Mouse (Mus musculus) large intestine, adult 2 months (tissue): ENCODE measurements around the gene Tmem150c. TPM values are rescaled to one million over a fixed set of nuclear protein-coding genes. Genes with fewer than 3 reads are reported as not detected.

Source experiments
- DNase-seq: peaks from one replicate; pipeline ENCODE4 v3.0.0-alpha.2; 2012; ENCODE audit warnings: low read depth, low spot score
- WGBS: fragments of 180-500 bp; shearing (Covaris S2); methylation state at CpG from one replicate; pipeline ENCODE4 v1.1.7; 2018; 5-methylcytosine and 5-hydroxymethylcytosine counted together
- polyA plus RNA-seq: library from polyadenylated mRNA; depleted of rRNA; stranded (reverse); fragments of >200 nt; gene quantifications from 2 replicates; pipeline ENCODE4 v1.2.3, GENCODE M21; 2012; rRNA removed

The Tmem150c gene
- polyA plus RNA-seq, result 0.18 and 0.30 TPM in 2 replicates

GRCm38 (mm10) chr5:100159638-100159973, at the start of gene Tmem150c:
Tmem150c (minus strand) TSS chr5:100159808.
- 23% methylated on average over 6 of the region's 6 CpGs for WGBS

DNA sequence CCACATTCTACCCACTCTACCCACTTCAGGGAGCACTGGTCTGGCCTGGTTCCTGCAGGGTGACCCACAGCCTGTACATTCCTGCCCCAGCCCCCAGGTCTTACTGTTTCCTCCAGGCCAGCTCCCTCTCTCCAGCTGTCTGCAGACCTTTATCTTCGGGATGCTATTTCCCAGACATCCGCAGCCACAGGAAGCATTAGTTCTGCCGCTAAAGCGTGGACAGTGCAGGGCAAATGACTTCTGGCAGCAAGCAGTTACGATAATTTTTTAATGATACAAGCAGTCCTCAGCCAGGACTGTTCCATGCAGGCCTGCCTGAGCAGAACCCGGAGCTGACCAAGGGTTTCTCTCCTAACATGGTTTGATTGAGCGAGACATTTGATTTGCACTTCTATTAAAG, 49.5 kb upstream of the Tmem150c start:
- 77% methylated on average over 7 of the region's 7 CpGs for WGBS
- no peak for DNase-seq

More at GRCm38 (mm10) chr5:100159638-100159973, at the start of gene Tmem150c:
- DNase-seq, result no peak

DNA sequence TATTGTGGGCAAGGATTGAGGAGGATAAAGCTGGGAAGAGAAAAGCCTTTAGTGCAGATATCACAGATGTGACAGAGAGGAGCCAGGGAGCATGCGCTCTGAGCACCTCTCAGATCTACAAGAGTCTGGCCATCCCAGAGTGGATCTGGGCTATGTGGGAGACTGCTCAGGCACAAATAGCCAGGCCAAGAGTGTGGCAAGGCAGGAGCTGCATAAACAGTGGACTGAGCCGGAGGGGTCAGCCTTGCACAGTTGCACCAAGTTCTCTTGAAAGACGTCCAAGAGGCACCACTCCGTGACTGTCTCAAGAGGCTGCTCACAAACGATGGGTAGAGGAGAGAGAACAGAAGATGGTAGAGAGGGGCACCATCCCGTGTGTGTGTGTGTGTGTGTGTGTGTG, 47.1 kb upstream of the Tmem150c start:
- WGBS, result 61% methylated on average over 6 of the region's 6 CpGs
- no peak for DNase-seq

DNA sequence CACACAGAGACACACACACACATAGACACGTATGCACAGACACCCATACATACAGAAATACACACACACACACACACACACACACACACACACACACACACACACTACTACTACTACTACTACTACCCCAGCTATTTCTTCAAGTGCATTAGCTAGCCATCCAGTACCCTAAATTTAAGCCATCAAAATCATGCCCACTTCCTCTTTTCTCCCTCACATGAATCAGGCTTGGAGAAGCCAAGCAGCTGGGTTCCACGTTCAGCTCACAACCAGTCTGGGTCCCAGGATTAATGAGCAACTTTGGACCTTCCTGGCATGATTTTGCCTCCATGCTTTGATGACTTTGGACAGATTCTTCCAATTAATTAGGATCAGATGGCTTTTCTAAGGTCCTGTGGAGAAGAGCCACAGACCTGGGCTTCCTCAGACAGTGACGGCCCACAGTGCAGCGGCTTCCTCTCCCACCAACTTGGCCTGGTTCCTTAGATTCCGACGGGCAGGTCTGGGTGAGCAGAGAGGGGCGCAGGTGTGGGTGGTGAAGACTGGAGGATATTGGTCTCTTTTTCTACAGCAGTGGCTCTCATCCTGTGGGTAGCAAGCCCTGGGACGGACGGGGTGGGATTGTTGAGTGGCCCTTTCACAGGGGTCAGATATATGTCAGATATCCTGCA, 46.0 kb upstream of the Tmem150c start:
- DNase-seq, result no peak
- 85% methylated on average over 9 of the region's 9 CpGs for WGBS

GRCm38 (mm10) chr5:100200805-100201204, 41.2 kb upstream of the Tmem150c start:
- DNase-seq, result no peak

DNA sequence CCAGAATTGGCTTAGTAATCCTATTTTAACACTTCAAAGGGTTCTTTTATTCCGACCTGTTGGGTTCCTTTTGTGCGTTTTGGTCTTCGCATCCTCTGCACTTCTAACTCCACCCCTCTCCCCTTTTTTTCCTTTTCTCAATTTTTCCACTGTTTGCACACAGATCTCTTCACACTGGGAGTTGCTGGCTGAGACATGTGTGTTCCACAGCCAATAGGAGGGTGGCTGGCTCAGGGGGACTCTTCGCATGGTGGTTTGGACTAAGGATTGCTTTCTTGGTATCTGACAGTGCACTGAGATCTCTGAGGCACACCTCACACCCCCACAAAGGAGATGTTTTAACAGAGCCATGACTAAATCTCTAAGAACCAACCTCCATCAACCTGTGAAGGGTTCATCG, 40.7 kb upstream of the Tmem150c start:
- 88% methylated on average over 5 of the region's 5 CpGs for WGBS
- no peak for DNase-seq

More at GRCm38 (mm10) chr5:100200805-100201204, 41.2 kb upstream of the Tmem150c start:
- WGBS, result 65% methylated on average over 5 of the region's 5 CpGs

- no peak for DNase-seq
- 42% methylated on average over 7 of the region's 7 CpGs for WGBS
Measured at GRCm38 (mm10) chr5:100199092-100199853, 39.7 kb upstream of the Tmem150c start.

DNA sequence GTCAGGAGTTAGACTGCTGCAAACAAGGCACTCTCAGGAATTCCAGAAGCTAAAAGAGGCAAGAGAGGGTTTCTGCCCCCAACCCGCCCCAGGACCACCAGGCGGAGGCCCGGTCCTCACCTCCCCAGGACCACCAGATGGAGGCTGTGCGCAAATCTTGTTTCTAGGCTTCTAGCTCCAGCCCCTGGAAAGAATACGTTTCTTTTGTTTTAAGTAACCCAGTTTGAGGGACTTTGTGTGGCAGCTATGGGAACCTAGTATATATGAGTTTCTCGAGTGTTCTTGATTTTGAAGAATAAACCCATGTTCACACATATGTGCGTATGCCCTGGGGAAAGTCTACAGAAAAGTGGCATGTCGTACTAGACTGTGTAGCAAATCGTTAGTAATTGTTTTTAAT, 37.9 kb upstream of the Tmem150c start:
- no peak for DNase-seq
- 83% methylated on average over 9 of the region's 9 CpGs for WGBS

DNA sequence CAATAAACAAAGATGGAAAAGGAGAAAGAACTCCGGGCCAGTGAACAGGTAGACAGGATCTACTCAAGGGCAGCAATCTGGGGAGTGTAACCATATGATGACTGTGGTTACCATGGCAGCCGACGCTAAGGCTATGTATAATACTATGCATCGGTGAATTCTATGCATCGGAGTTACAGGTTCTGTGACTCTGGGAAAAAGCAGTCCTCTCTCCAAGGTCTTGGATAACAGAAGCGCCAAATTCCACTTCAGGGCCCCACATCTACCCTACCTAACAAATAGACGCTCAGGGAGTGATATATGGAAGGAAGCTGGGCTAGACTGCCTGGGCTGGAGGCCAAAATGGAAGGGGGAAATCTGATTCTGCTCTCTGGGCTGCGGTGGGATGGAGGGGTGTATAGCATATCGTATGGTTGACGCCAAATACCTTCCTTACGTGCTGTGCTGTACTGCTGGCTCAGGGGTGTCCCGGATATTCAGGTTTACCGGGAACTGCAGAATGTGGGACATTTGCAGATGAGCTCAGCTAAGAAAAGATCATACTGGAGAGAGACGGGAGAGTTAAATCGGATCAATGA, 37.3 kb upstream of the Tmem150c start:
- WGBS, result 59% methylated on average over 15 of the region's 15 CpGs

DNA sequence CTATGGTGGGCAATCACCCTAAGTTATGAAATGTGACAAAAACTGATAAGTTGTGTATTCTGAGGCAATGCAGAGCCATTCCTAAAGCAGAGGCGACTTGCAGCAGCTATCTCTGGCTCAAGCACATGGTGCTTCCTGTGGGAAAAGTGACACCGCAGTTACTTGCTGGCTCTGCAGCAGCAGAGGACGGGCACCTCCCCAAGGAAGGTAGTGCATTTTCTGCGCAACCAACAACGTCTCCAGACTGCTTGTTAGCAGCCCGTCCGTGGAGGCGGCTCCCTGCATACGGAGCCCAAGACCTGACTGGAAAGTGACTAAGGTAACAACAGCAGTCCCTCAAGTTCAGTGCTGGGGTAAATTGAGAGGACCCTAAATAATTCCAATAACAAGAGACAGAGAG, 36.8 kb upstream of the Tmem150c start:
- DNase-seq, result no peak

More for the DNA sequence above, 37.3 kb upstream of the Tmem150c start:
- DNase-seq, result no peak

DNA sequence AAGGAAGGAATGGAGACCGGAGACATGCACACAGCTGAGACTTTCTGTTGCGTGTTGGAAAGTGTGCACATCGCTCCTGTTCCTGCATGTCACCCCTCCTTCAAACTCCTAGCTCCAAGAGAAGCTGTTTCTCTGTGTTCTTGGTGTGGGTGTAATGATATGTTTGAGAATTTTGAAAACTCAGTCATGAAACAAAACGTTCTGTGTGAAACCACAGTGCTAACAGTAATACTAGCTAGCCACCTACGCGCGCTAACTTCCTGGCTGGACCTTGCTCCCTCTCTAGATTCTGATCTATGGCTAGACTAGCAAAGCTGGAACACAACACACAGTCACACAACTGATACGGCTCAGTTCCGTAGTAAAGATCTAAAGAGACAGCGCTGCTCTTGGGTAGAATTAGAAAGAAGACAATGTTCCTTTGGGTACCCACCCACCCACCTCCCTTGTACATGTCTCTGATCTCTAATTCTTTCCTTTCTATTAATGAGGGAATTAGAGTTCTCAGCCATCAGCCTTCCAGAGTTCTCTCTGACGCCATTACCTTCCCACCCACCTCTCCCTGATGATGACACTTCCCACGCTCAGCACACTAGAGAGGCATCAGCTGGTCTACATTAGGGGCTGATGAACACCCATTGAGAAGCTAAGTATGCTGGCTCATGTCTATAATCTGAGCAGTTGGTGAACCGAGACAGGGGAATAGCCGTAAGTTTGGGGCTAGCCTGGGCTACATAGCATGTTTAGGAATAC, 32.0 kb upstream of the Tmem150c start:
- no peak for DNase-seq
- WGBS, result 86% methylated on average over 14 of the region's 14 CpGs

More for the DNA sequence above, 36.8 kb upstream of the Tmem150c start:
- 63% methylated on average over 9 of the region's 9 CpGs for WGBS

DNA sequence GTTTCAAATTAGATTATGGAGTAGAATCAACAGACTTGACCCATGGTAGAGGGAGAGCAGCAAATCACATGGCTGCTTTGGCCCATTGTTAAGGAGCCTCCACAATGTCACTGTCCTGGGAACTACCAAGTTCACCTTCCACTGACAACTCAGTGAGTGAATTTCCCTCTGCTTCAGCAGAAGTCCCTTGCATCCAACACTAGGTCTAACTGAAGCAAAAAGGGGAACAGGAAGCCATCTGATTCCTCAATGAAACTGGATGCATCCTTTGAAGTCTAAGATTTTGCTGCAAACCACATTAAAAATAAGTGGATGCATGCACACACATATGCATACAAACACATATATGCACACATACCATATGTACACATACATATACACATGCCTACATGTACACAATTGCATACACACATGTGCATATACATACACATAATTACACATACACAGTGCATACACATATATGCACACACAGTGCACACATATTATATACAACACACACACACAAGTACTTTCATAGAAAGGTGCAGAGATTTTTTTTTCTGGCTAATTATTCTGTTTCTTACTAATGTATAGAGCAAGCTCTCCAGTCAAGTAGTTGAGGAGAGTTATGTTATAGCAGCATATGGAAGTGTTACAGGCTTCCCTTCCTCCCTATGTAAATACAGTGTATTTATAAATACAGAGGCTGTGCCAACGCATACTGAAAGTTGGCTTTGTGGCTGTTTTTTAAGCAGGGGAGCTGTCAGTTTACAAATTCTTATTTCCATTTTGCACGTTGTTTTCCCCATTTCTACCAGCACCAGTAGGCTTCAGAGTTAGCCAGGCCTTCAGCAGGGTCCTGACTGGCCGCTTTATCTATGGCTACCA, 27.7 kb upstream of the Tmem150c start:
- WGBS, result 67% methylated on average over 3 of the region's 3 CpGs
- DNase-seq, result no peak

DNA sequence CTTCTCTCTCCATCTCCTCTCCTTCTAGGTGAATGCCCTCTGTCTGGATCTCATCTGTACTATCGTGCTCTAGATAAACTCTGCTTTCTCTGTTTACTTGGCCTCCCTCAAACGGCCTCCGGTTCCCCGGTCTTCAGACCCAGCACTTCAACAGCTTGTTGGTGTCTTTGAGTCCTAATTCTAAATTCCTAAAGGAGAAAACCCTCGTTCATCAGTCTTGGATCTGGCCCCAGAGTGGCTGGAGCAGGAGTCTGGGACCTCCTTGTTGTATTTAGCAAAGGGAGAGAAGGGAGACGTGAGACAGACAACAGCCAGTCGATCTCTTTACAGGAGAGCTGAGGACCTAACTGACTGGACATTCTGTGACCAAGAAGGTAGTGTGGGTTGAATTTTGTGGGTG, 27.0 kb upstream of the Tmem150c start:
- WGBS, result 37% methylated on average over 7 of the region's 7 CpGs
- DNase-seq, result no peak

DNA sequence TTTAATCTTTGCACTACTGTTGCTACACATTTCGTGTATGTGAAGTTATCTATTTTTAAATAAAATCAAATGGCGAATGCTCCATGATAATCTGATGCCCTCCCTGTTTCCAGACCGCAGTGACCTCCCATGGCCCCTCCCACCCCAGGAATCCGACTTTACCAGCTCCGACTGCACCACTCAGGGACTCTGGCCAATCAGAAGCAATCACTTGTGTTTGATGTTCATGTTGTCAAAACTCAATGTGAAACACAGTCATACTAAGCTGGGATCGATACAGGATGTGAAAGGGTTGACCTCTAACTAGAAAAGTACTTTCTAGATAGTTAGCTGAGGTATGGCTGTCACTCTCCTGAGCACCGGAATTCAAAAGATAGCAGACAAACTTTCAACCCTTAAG, 26.3 kb upstream of the Tmem150c start:
- 18% methylated on average over 7 of the region's 7 CpGs for WGBS
- no peak for DNase-seq

DNA sequence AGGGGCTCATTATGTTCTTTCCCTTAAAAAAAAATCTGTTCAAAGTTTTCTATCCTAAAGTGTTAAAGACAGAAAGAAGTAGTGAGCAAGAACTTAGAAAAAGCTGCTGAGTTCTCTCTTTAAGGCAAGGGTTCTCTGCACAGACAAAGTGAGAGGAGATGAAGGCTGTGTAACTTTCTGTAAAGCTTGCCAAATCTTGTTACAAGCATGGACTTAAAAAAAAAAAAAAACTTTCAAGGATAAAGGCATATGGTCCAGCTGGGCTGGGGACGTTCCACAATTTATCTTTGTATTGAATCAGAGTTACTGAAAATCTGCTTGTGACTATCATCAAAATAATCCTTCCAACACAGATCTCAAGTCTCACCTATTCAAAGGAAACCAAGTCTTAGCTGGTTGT, 21.4 kb upstream of the Tmem150c start:
- 44% methylated on average over 1 of the region's 1 CpGs for WGBS
- no peak for DNase-seq

DNA sequence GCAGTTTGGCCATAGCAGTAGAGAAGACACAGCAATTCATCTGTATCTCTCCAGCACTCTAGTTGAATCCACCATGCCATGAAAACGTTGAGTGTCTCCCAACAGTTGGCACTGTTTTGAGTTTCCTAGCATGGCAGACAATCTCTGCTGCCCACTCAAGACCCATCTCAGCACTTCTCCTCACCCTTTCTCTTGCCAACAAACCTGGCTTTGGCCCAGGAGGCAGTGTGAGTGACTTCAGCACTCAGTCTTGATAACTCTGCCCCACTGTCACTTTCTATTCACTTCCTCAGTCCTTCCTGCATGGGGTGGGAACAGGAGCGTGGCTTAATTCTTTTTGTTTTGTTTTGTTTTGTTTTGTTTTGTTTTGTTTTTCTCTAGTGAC, 19.2 kb upstream of the Tmem150c start:
- WGBS, result 57% methylated on average over 2 of the region's 2 CpGs

GRCm38 (mm10) chr5:100178122-100178780, 18.6 kb upstream of the Tmem150c start:
- no peak for DNase-seq
- 75% methylated on average over 4 of the region's 4 CpGs for WGBS

More for the DNA sequence above, 19.2 kb upstream of the Tmem150c start:
- no peak for DNase-seq

- 25% methylated on average over 5 of the region's 5 CpGs for WGBS
- no peak for DNase-seq
Measured at GRCm38 (mm10) chr5:100177547-100177946, 17.9 kb upstream of the Tmem150c start.

- no peak for DNase-seq
- WGBS, result 71% methylated on average over 5 of the region's 5 CpGs
Measured at GRCm38 (mm10) chr5:100176096-100176495, 16.5 kb upstream of the Tmem150c start.
